Mouse (Mus musculus): Measurements from ENCODE around the gene Ttc24. TPM values are rescaled to one million over a fixed set of nuclear protein-coding genes. Genes with fewer than 3 reads are reported as not detected.

Ttc24 gene
- total and polyA plus RNA-seq, 2 experiments from 2014 or later, result not detected

DNA sequence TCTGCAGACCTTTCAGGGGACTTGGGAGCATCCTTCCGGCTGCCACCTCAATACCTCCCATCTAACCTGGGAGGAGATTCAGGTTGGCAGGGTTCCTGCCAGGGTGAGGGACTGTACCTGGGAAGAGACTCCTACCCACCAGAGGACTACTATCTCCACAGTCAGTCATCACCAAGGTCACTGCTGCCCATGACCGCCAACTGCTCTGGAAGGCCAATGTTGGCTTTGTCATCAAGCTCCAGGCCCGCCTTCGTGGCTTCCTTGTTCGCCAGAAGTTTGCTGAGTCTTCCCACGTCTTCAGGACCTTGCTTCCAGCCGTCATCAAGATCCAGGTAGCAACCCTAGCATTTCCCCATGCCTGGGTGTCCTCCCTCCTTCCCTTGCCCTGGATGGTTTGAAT, 23.6 kb upstream of the Ttc24 start:
- H3K9me3 ChIP-seq (replicated peaks; ENCODE audit: control insufficient read depth, low read length), result no peaks in the 10 kb centered on the region
- 79% methylated on average over 7 of the region's 7 CpGs for WGBS
- no peaks in the 10 kb centered on the region for H3K27me3 ChIP-seq (ENCODE audit: control insufficient read depth, insufficient read depth, low read length)
- H3K9ac ChIP-seq (replicated peaks; ENCODE audit: low read depth, low read length), result no peak overlapping the region
- H3K36me3 ChIP-seq (replicated peaks; ENCODE audit: control insufficient read depth, insufficient read depth, low read length), result peaks cover 95% of the 10 kb centered on the region
- no peak overlapping the region for H3K4me2 ChIP-seq (ENCODE audit: low read depth, low read length)
- H3K27ac ChIP-seq (ENCODE audit: low read depth), result peak overlapping the region; percentile 78
- DNase-seq (ENCODE audit: low spot score) (no peak), ATAC-seq (ENCODE audit: insufficient read depth, low read depth) (no peak)
- TF ChIP-seq CTCF (IDR thresholded peaks at IDR 0.05; ENCODE audit: low read depth) (no peak), EP300 (IDR thresholded peaks at IDR 0.05; ENCODE audit: low read depth) (no peak)
- H3K4me1 ChIP-seq (ENCODE audit: control insufficient read depth, insufficient read depth), result no peaks in the 10 kb centered on the region
- H3K4me3 ChIP-seq (ENCODE audit: low read depth, low read length), result no peak overlapping the region

DNA sequence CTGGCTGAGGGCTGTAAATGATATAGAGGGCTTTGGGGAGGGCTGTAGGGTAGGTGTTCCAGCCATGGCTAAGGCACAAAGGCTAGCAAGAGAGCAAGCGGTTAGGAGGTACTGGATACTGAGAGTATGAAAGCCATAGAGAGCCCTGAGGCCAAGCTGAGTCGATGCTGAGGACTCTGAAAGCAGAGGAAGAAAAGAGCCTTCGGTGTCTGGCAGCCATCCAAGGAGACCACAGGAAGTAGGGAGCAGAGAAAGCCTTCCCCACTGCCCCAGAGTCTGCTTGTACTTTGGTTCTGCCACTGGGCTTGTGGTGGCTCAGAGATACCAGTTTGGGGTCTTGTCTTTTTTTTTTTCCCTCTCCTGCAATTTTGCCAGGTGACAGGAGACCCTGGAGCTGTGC, 22.1 kb upstream of the Ttc24 start:
- Histone ChIP-seq H3K4me1 (ENCODE audit: control insufficient read depth, insufficient read depth) (no peaks in the 10 kb centered on the region), H3K27me3 (ENCODE audit: control insufficient read depth, insufficient read depth, low read length) (no peaks in the 10 kb centered on the region), H3K4me3 (ENCODE audit: low read depth, low read length) (no peak overlapping the region), H3K9ac (replicated peaks; ENCODE audit: low read depth, low read length) (no peak overlapping the region), H3K9me3 (replicated peaks; ENCODE audit: control insufficient read depth, low read length) (no peaks in the 10 kb centered on the region), H3K36me3 (replicated peaks; ENCODE audit: control insufficient read depth, insufficient read depth, low read length) (peaks cover 89% of the 10 kb centered on the region), H3K4me2 (ENCODE audit: low read depth, low read length) (no peak overlapping the region), H3K27ac (ENCODE audit: low read depth) (no peak overlapping the region)
- TF ChIP-seq CTCF (IDR thresholded peaks at IDR 0.05; ENCODE audit: low read depth) (no peak), EP300 (IDR thresholded peaks at IDR 0.05; ENCODE audit: low read depth) (no peak)
- WGBS, result 55% methylated on average over 3 of the region's 3 CpGs
- DNase-seq (ENCODE audit: low spot score) (no peak), ATAC-seq (ENCODE audit: insufficient read depth, low read depth) (no peak)

DNA sequence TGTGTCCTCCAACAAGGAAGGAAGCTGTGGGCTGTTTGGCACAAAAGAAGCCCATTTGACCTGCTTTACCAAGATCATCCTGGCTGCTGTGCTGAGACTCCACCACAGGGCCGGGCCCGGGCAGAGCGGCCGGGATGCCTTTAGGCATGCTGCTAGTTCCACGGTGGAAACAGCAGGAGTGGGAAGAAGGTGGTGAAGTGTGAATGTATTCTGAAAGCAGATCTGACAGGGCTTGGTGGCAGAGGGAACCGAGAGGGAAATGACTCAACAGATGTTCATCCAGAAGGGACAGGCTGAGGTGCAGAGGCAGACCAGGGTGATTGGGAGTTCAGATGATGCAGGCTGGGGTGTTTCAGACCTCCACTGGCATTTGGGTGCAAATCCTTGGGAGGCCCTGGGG, 19.6 kb upstream of the Ttc24 start:
- H3K9me3 ChIP-seq (replicated peaks; ENCODE audit: control insufficient read depth, low read length), result no peaks in the 10 kb centered on the region
- ATAC-seq (ENCODE audit: insufficient read depth, low read depth) (no peak), DNase-seq (ENCODE audit: low spot score) (no peak)
- 59% methylated on average over 6 of the region's 6 CpGs for WGBS
- TF ChIP-seq EP300 (IDR thresholded peaks at IDR 0.05; ENCODE audit: low read depth) (no peak), CTCF (IDR thresholded peaks at IDR 0.05; ENCODE audit: low read depth) (no peak)
- peaks cover 87% of the 10 kb centered on the region for H3K36me3 ChIP-seq (replicated peaks; ENCODE audit: control insufficient read depth, insufficient read depth, low read length)
- H3K9ac ChIP-seq (replicated peaks; ENCODE audit: low read depth, low read length), result no peak overlapping the region
- no peak overlapping the region for H3K4me2 ChIP-seq (ENCODE audit: low read depth, low read length)
- H3K27ac ChIP-seq (ENCODE audit: low read depth), result no peak overlapping the region
- H3K4me1 ChIP-seq (ENCODE audit: control insufficient read depth, insufficient read depth), result no peaks in the 10 kb centered on the region
- H3K4me3 ChIP-seq (ENCODE audit: low read depth, low read length), result no peak overlapping the region
- no peaks in the 10 kb centered on the region for H3K27me3 ChIP-seq (ENCODE audit: control insufficient read depth, insufficient read depth, low read length)

DNA sequence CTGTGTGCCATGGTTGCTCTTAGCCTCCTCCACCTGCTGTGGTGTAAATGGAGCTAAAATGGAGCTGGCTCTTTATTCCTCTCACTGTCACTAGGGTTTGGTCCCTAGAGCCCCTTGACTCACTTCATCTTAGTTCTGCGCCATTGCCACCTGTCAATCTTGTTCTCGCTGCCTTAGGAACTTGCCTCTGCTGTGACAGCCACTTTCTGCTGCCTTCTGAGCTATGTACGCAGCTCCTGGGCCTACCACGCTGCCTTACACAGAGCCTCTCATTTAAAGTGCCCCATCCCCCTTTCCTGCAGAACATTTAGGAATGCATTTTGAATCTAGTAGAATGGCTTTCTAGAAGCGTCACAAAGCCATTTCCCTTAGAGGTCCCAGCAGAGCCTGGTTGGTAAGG, 16.0 kb upstream of the Ttc24 start:
- no peak overlapping the region for H3K9ac ChIP-seq (replicated peaks; ENCODE audit: low read depth, low read length)
- TF ChIP-seq CTCF (IDR thresholded peaks at IDR 0.05; ENCODE audit: low read depth) (no peak), EP300 (IDR thresholded peaks at IDR 0.05; ENCODE audit: low read depth) (no peak)
- 80% methylated on average over 5 of the region's 5 CpGs for WGBS
- H3K27ac ChIP-seq (ENCODE audit: low read depth), result no peak overlapping the region
- H3K9me3 ChIP-seq (replicated peaks; ENCODE audit: control insufficient read depth, low read length), result no peaks in the 10 kb centered on the region
- H3K4me3 ChIP-seq (ENCODE audit: low read depth, low read length), result no peak overlapping the region
- no peaks in the 10 kb centered on the region for H3K4me1 ChIP-seq (ENCODE audit: control insufficient read depth, insufficient read depth)
- peaks cover 88% of the 10 kb centered on the region for H3K36me3 ChIP-seq (replicated peaks; ENCODE audit: control insufficient read depth, insufficient read depth, low read length)
- ATAC-seq (ENCODE audit: insufficient read depth, low read depth) (no peak), DNase-seq (ENCODE audit: low spot score) (no peak)
- no peak overlapping the region for H3K4me2 ChIP-seq (ENCODE audit: low read depth, low read length)
- H3K27me3 ChIP-seq (ENCODE audit: control insufficient read depth, insufficient read depth, low read length), result no peaks in the 10 kb centered on the region

DNA sequence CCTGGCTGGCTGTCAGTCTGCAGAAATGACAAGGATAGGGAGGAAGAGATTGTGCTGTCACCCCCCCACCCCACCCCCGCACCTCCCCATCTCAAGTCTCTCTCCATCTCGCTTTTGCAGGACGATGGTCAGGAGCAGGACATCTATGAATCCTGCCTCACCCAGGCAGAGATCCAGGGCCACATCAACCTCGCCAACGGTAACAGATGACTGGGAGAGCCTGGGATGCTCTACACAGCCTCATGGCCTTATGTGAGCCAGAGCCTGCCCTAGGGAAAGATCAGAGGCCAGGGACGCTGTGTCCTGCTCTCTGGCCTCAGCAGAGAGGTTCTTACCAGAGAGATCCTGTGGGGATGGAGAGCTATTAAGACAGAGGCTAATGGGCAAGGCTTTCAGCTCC, 12.5 kb upstream of the Ttc24 start:
- H3K27ac ChIP-seq (ENCODE audit: low read depth), result no peak overlapping the region
- no peaks in the 10 kb centered on the region for H3K27me3 ChIP-seq (ENCODE audit: control insufficient read depth, insufficient read depth, low read length)
- no peak for DNase-seq (ENCODE audit: low spot score)
- H3K4me3 ChIP-seq (ENCODE audit: low read depth, low read length), result no peak overlapping the region
- H3K4me1 ChIP-seq (ENCODE audit: control insufficient read depth, insufficient read depth), result no peaks in the 10 kb centered on the region
- no peak overlapping the region for H3K9ac ChIP-seq (replicated peaks; ENCODE audit: low read depth, low read length)
- no peak for ATAC-seq (ENCODE audit: insufficient read depth, low read depth)
- no peak overlapping the region for H3K4me2 ChIP-seq (ENCODE audit: low read depth, low read length)
- peaks cover 79% of the 10 kb centered on the region for H3K36me3 ChIP-seq (replicated peaks; ENCODE audit: control insufficient read depth, insufficient read depth, low read length)
- H3K9me3 ChIP-seq (replicated peaks; ENCODE audit: control insufficient read depth, low read length), result no peaks in the 10 kb centered on the region
- WGBS, result 94% methylated on average over 6 of the region's 6 CpGs
- TF ChIP-seq EP300 (IDR thresholded peaks at IDR 0.05; ENCODE audit: low read depth) (no peak), CTCF (IDR thresholded peaks at IDR 0.05; ENCODE audit: low read depth) (no peak)

DNA sequence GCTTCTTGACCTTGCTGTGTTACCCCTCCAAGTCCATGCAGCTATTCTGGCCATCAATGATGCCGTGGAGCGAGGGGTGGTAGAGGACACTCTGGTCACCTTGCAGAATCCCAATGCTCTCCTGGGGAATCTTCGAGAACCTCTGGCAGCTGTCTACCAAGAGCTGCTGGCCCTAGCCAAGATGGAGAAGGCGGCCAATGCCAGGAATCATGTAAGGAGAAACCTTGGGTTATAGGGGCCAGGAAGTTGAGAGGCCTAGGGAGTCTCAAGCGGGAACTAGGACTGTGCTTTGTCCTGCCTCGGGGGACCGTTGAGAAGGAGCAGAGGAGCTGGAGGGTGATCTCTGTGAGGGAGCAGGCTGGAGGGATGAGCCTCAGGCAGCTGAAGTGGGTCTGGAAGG, 12.0 kb upstream of the Ttc24 start:
- peaks cover 76% of the 10 kb centered on the region for H3K36me3 ChIP-seq (replicated peaks; ENCODE audit: control insufficient read depth, insufficient read depth, low read length)
- H3K4me2 ChIP-seq (ENCODE audit: low read depth, low read length), result no peak overlapping the region
- no peak for ATAC-seq (ENCODE audit: insufficient read depth, low read depth)
- no peak overlapping the region for H3K27ac ChIP-seq (ENCODE audit: low read depth)
- TF ChIP-seq CTCF (IDR thresholded peaks at IDR 0.05; ENCODE audit: low read depth) (no peak), EP300 (IDR thresholded peaks at IDR 0.05; ENCODE audit: low read depth) (no peak)
- no peaks in the 10 kb centered on the region for H3K27me3 ChIP-seq (ENCODE audit: control insufficient read depth, insufficient read depth, low read length)
- no peak for DNase-seq (ENCODE audit: low spot score)
- H3K9me3 ChIP-seq (replicated peaks; ENCODE audit: control insufficient read depth, low read length), result no peaks in the 10 kb centered on the region
- no peaks in the 10 kb centered on the region for H3K4me1 ChIP-seq (ENCODE audit: control insufficient read depth, insufficient read depth)
- no peak overlapping the region for H3K9ac ChIP-seq (replicated peaks; ENCODE audit: low read depth, low read length)
- H3K4me3 ChIP-seq (ENCODE audit: low read depth, low read length), result no peak overlapping the region
- WGBS, result 94% methylated on average over 7 of the region's 7 CpGs
